Mouse (Mus musculus): ENCODE data around the gene Slc38a1.

Slc38a1 gene

DNA sequence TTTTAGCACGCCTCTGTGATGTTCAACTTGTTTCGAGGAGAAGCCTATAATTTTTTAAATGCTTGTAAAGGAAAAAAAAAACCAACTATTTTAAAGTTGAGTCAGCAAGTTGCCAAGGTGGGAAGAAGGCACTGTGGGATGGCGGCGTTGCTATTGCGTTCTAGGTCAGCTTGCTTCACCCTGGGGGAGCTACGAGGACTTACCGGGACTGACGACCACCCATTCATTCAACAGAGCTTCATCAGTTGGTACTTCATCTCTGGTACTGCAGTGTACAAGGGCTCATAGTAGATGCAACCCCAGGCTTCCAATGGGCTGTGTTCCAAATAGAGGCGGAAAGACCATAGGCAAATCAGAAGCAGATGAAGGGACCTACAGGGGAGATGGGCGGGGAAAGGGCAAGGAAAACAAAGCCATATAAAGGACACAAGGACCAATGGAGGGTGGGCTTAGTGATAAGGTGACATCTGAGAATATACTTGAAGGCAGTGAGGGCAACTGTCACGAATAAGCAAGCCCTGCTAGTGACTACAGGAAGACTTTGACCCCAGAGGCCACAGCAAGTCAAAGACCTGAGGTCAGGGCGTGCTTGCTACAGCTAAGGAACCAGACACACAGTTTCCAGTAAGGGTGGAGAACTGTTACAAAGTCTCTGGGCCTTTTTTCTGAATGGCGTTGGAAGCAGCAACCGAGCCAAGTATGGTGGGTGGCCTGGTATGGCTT lies 82.0 kb downstream of the Slc38a1 start:
- DNase-seq (ENCODE audit: low spot score) = no peak

DNA sequence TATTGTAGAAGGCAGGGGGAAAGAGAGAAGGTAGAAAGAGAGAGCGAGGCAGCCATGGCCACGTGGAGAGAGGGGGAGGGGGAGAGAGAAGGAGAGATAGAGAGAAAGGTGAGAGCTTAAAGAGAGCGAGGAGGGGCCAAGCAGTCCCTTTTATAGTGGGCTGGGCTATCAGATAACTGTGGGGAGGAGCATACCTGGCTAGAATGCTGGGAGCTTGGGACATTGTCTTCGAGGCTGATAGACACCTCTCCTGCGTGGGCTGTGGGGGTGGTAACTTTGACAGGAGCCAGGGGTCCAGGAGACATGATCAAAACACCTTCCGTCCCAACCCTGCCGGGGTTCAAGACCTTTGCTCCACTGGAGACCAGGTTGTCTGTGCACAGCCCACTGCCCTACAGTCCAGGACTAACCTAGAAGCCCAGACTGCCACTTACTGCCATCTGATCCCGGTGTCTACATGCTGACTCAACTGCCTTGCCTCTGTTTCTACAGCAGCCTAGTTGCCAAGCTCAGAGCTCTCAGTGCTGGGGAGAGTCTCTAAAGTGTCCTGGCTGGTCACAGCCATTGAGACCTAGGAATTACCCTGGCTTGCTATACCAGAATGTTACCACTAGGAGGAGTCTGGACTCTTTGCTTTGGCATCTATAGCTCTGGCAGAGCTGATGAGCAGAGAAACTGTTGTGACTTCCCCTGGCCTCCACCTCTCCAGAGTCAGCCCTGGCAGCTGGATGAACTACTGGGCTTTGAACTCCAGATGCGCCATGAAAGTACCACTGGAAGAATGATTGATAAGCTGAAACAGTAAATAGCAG lies 90.9 kb downstream of the Slc38a1 start:
- DNase-seq (ENCODE audit: low spot score) = peak; percentile 57

DNA sequence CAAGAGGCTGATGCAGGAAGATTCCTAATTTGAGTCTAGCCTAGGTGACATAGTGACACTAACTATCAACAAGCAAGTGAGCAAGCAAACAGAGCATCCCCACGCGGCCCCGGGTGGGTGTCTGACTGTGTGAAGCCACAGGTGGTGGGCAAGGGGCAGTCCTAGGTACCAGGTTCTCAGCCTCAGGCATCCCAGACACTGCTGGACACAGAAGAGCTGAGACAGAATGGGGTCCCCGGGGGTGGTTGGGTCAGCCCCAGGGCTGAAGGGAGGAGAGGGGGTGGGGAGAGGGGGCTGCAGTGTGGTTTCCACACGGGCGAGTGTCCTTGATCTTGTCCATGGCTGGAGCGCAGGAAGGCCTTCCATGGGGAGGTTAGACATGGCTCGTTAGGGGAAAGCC lies 91.6 kb downstream of the Slc38a1 start:
- DNase-seq (ENCODE audit: low spot score) = no peak

DNA sequence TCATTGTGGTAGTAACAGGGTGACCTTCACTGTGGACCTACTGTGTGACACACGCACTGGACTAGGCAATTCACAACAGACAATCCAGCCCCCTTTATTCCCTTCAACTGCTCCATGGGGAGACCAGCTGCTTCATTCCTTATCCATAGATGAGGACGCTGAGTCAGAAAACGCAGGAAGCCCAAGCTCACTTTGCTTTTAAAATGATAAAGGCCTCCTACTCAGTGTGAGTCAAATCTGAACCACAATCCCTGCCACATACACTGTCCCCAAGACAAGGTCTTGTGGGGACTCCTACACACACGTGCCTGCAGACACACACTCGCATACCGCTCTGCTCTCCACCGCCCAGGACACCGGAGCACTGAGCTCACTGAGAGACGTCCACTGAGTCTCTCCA lies 94.3 kb downstream of the Slc38a1 start:
- no peak for DNase-seq (ENCODE audit: low spot score)

DNA sequence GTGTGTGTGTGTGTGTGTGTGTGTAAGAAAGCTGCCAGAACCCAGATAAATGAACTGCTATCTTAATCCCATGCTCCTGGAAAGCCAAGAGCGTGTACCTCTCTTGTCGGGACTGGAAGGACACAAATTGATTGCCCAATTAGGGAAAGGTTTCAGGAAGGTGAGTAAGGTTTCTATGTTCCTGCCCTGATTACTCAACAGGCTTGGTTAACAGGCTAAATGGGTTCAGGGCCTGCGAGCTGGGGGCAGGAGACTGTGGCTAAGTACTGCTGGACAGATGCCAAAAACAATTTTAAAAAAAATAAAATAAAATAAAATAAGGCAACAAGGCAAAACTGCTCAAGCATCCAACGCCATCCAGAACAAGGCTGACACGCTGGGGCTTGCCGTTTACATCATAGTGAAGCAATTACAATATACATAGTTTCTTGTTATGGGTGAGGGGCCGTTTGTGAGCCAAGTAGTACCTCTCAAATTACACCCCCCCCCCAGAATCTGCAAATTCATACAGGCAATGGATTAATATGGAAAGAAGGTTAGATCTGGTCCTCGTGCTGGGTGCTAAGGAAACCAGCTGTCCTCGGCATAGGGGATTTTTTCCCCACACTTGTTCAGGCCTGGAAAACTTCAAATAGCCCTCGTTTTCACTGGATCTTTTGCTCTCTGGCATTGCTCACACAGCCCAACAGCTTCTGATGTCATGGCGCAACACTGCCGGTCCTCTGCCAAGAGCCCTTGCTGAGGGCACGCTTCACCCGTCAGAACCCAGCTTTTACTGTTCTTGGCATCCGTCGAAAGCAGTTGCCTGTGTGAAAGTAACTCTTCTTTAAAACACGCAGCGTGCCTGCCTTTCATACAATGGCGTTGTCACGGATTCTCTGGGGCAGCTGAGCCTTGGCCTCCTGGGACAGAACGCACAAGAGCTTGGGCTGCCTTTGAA lies 95.2 kb downstream of the Slc38a1 start:
- DNase-seq (ENCODE audit: low spot score) = no peak

DNA sequence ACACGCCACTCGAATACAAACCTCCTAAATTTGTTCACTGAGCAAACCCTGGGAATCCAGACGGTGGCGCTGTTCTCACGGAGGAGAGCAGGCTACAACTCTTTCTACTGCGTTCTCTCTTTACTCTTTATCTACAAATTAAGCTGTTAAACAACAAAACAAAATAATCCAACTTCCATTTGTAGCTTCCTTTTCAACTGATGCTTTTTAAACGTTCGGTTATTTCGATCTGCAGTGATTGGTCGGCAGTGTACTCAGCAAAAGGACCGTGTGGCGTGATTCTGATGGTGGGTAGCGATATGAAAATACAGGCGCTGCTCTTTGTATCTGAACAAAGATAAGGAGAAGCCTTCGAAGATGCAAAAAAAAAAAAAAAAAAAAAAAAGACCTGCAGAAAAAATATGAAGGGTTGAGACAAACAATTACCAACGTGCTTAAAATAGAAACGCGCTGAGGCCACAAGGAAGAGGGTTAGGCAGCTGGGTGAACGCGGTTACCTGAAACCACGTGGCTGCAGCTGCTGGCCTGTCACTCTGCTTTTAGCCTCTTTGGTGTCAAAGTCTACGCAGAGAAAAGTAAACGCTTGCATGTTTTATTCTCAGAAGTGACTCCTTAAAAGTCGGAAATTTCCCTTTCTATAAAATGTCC lies 99.4 kb downstream of the Slc38a1 start:
- peak; percentile 48 for DNase-seq (ENCODE audit: low spot score)

DNA sequence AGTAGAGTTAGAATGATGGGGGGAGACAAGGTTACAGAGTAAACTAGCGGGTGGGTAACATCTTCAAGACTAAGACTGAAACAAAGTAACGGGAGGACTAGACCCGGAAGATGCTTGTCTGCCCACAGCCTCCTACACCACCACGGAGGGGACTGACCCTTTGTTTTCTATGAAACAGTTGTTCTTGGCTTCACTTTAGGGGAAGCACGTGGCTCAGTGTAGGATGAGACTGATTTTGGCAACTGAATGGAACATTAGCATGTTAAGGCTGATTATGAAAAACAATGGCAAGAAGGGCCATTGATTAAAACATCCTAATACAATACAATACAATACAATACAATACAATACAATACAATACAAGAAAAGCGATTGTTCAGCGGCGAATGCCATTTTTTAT lies 100.6 kb downstream of the Slc38a1 start:
- no peak for DNase-seq (ENCODE audit: low spot score)

DNA sequence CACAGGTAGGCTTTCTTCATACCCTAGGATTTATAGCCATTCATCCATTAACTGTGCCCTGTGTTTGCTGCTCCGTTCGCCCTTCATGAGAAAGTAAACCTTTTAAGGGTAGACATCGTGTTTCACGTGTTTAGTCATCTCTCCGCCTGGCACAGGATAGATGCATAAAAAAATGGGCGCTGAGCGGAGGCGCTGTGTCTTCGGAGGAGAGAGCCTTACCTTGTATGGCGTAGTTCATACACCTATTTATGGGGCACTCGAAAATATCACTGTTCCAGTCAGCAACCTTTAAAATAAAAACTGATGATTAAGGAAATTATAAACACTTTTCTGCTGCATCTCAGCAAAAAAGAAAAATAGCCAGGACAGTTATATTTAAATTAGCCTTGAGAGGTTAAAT lies 105.4 kb downstream of the Slc38a1 start:
- DNase-seq (ENCODE audit: low spot score) = no peak

DNA sequence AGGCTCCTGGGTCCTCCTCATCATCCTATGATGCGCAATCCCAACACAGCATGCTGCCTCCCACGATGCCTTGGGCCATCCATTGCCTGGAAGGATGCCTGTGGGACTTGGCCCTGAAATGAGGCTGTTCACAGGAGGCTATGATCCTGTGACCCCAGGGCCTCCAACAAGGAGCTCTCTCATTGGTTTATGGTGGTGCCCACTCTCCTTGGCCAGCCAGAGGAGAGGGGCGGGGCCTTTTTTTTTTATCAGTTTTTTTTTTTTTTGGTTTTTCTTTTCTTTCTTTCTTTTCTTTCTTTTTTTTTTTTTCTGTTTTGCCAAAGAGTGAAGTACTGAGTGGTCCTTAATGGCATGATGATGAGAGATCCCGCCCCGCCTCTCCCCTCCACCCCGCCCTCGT lies 106.3 kb downstream of the Slc38a1 start:
- DNase-seq (ENCODE audit: low spot score) = no peak

DNA sequence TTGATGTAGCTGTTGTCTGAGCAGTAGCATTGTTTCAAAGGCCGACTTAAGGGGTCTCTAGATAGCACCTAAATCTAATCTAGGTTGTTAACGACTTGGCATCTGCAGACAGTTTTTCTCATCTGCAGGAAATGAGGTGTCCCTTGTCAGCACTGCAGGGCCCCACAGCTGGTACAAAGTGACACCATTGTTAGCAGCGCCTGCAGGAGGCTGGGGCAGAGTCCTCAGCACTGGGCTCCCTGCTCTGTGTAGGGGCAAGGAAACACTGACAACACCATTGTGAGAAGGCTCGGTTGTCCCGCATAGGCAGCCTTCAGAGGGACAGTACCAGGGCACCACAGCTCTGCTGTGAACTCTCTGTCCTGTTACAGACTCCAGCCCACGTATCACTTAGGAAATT lies 115.0 kb downstream of the Slc38a1 start:
- no peak for DNase-seq (ENCODE audit: low spot score)

DNA sequence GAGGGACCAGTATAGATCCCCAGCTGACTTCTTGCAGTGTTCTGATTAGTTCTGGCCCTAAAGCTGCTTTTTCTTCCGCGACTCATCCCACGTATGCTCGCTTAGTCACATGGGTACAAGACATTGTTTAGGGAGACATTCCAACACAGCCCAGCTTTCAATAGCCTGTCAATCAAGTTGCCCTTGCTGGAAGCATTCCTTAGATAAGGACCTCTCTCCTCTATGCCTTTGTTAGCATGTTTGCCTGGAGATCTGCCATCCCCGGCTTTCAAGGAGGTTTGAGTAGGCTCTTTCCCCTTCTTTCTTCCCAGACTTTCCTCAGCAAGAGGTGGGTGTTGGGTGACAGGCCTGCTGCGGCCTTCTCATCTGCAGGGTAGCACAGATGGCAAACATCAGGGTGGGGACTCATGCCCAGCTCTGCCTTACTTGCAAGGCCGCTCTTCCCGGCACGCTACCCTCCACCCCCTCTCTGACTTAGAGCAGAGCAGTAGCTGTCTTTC lies 118.4 kb downstream of the Slc38a1 start:
- no peak for DNase-seq (ENCODE audit: low spot score)

Data from c-Kit-positive CD71-positive TER-119-positive erythroid progenitor cells, embryonic 14.5 days (primary cell).